Mouse (Mus musculus): ENCODE measurements at regions not wholly inside any gene's neighbourhood (a gene's known extent, or its start where the extent isn't known, plus 50 kb on each side); places are given as distances from the start of the nearest gene placed in this dataset.

DNA sequence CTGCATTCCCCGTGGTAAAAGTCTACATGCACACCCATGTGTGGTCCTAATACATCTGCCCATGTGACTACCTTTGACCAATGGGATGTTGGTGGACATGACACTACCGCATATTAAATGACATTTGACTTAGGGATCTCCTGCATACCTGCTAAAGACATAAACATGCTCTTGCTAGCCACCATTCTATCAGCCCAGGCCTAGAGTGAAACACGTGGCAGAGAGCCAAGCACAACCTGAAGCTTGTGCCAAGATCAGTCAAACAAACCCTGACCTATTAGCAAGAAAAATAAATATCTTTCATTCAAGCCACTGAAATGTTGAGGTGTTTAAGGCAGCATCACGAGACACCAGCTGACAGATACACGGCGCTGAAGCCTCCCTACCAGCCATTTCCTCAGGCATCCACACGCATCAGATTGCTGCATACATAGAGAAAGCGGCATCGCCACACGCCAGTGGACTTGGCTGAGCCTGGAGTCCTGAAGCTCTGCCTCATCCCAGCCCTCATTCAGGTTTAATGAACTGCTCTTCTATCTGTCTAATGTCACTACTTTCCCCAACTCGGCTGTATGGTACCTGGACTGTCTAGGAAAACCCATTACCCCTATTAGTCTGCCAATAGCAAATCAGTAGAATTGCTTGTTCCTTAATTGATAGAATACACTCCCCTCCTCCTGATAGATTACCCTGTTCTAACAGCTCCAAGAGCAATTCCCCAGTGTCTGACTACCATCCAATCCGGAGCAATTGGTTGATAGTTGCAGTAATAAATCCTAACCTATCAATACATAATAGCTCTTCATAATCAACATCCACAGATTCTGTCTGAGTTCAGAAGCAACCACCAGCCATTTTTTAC is 242.8 kb upstream of the Rsrc1 start:
- no peak for DNase-seq (ENCODE audit: low spot score in 2 of 2)

DNA sequence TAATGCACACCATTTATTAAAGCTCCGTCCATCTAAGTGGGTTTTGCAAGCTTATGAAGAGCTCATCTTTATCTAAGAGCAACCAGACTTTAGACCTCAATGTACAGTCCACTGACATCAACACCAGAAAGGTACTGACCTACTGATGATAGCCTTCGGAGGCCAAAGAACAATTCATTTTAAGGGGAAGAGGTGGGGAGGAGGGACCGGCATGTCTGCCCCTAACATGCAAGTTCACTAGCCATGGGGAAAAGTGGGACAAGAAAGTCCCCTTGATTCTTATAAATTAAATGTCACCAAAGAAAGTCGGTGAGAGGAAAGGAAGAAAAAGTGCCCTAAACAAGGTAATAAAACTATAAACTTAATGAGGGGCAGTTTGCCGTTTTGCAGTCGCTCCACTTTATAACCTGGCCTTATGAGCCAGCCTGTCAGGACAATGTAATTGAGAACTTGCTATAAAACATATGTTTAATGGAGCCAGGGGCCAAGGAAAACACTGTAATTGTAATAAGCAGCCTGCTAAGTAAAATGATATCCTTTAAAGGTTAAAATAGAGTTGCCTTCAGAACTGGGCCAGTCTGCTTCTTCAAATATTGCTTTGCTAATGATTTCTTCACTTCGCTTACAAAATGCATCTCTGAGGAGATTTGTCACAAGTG is 241.7 kb upstream of the Rsrc1 start:
- DNase-seq (ENCODE audit: low spot score in 2 of 2), result no peak

DNA sequence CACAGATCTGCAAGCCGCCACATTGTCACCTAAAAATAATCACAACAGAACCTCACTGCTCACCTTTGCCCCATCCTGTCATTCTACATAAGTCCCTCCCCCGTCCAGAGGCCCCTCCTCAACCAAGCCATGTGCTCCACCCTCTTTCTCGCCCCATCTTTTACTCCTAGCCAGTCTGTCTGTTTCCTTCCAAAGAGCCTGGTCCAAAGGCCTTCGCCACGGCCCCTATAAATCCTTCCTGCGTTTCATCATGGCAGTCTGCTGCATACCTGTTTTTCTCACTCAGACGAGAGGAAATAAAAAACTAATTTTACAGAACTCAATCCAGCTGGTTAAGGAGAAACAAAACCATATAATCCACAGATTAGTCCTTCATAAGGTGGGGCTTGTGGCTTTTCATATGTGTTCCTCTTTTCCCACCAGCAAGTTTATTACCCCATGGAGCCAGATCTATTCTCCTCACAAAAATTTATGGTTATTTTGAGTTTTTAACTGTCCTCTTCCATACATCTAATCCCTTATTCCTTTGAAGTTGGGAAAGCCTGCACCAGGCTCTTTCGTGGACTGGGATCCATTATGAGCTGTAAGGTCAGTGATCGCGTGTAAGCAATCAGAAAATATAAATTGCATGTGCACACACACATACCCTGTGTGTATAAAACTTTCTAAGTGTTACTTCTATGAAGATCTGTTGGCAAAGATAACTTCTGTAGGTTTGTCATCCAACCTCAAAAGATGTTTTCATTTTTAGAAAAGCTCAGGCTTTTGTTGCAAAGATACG is 236.9 kb upstream of the Rsrc1 start:
- no peak for DNase-seq (ENCODE audit: low spot score in 2 of 2)

DNA sequence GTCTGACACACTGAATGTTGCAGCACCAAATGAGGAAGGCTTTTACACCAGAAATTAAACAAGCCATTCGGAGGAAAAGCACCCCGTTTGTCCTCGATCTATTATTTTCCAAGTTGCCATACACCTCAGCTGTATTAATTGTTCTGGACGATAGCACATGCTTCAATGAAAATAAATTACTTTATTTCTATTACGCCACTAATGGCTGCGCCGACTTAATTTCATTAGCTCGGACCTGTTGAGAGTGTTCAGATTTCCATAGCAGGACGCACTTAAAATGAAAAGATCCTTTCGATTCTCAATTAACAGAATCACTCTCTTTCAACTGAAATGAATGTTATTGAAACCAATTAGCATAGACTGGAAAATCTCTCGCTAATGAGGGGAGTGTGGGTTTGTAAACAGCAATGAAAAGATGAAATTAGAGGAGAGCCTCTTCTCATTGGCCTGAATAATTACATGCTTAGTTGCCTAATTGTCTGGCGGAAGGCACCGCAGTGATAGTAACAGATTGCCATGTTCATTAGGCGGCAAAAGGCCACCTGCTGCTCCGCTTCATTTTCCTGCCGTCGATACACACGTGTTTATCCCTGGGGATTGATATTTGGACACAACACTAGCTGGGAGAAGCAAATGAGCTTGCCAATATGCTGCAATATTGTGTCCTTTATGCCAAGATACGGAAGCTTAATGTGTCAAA is 234.7 kb upstream of the Rsrc1 start:
- peak in 1 of 2 experiments; percentile 41 for DNase-seq (ENCODE audit: low spot score in 2 of 2)

DNA sequence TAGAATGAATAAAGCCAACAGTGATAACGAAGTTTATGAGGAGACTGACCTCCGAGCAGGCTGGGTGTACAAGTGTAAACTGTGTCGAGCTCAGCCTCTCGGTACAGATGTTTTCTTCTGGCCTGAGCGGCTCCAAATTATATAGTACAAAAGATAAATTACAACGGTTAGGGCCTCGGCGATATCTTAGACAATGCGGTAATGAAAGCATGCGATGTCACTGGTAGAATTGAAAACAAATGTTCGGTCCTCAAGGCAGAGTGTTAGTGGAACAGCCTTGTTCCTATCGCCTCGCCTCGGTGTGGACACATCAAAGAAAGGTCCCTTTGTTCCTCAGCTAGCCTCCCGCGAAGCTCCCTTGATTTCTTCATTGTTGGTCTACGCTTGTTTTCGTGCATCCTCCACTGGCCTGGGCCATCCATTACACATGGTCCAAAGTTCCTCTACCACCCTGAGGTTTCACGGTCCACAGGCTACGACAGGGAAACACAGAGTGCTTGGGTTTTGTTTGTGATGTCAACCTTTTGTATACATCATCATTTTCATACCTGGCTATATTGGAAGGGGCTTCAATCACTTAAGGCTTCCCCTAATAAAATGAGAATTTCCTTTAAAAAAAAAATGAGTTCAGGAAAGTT is 234.0 kb upstream of the Rsrc1 start:
- DNase-seq (ENCODE audit: low spot score in 2 of 2), result no peak

DNA sequence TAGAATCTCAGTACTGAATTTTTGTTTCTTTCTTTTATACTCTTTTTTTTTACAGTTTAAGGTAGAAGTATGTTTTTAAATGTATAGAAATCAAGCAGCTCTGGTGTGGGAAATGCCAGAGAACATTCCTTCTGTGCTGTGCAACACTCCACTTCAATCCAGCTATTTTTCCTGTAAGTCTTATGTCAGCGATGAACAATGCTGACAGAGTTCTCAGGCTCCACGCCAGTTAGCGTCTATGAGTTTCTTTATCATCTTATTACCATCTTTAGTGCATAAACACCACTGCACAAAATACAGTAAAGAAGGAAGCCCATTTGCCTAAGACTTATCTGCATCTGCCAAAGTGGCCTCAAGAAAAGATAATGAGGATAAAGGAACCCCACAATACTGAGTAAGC is 223.0 kb upstream of the Rsrc1 start:
- DNase-seq (ENCODE audit: low spot score in 2 of 2), result no peak

DNA sequence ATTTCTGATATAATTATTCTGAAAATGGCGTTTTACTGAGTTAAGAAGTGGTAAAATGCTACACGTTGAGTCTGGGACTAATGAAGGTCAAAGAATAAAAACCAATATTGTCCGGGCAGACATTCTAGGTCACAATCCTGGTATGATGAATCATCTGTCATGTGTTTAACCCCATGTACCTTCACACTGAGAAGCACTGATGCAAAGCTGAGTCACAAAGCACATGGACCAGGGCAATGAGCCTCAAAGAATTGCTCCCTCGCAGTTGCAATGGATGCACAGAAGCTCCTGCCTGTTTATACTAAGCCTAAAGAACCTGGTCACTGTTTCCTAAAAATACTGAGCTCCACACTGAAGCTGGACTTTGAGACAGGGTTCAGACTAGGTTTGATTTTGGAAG is 221.3 kb upstream of the Rsrc1 start:
- no peak for DNase-seq (ENCODE audit: low spot score in 2 of 2)

DNA sequence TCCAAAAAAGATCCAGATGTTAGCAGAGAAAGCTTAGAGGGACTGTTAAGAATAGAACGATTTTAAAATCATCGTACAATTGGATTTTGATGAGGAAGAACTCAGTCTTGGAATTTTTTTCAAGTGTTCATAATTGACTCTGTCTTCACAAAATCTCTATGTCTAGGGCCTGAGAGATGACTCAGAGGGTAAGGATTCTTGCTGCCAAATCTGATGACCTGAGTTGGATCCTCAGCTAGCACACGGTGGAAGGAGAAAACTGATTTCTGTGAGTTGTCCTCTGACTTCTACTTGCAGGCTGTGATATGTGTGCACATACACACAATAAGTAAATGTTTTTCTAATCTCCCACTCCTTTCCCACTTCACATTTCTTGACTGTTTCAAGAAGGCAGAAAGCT is 218.7 kb upstream of the Rsrc1 start:
- DNase-seq (ENCODE audit: low spot score in 2 of 2), result no peak

DNA sequence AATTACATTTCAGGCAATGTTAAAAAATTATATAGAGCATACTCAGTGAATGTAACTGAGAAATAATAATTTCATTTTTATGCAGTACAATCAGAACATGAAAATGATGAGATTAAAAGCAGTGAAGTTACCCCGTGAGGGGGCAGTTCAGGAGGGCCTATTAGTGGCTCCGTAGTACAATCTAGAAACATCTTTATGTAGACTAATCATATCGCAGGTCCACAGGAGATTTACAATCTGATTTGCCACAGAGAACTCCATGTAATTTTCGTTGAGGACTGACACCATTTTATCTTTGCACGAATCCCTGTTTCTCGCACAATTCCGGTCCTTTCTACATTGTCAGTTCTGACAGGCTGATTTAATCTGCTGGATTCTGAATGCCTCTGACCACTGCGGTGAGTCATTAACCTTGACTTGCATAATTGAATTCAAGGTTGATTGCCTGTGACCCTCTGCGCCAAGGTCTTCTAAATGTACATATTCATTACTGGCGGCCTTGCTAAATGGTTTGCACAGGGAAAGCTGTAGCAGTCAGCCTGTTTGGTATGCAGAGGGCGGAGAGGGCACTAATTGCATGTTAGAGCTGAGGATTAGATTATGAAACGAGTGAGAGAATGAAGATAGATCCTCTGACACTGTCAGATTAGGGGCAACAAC is 183.7 kb upstream of the Rsrc1 start:
- DNase-seq (ENCODE audit: low spot score in 2 of 2), result no peak

DNA sequence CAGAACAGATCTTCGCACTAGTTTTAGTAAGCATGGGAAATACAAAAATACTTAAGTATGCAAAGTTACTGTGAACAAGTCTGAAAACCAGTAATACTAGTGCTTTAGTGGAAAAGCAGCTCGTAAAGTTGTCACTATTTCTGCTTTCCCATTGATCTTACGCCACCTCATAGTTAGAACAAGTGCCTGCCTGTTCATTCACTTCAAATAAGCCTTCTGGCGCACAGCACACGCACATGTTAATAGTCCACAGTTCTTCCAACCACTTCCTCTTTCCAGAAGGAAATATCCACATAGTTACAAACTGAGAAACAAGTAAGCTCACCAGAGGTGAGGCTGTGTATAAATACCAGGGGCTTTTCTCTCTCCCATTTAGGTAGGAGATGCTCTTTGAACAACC is 182.9 kb upstream of the Rsrc1 start:
- DNase-seq (ENCODE audit: low spot score in 2 of 2), result no peak

DNA sequence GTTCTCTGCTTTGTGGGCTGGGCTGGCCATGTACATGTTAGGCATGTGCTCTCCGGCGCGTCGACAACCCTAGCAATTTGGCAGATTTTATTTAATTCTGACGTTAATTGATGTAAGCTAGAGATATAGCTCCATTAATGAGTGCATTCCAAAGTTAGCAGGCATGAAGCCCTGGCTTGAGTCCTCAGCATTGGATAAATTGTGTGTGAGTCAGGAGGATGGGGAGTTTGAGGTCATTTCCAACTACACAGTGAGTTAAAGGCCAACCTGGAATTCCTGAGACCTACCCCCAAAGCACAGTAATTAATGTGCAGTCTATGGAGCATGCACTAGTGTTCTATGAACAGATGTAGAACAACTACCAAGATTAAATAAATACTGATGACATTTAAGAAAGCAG is 178.7 kb upstream of the Rsrc1 start:
- DNase-seq (ENCODE audit: low spot score in 2 of 2), result no peak

DNA sequence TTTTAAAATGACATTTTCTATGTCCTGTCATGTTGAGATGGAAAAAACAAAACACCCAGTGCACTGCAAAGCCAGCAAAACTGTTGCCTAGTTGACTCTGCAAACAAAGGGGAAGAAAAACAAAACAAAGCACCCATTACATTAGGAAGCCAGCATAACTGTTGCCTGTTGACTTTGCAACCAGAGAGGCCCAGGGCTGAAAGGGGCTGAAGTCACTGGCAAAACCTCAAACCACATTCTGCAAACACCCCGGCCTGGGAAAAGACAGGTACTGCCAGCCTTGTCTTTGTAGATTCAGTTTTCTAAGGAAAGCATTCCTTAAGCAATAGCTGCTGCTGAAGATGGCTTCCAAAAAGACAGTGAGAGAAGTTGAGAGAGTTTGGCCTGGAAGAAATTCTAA is 175.0 kb upstream of the Rsrc1 start:
- DNase-seq (ENCODE audit: low spot score in 2 of 2), result no peak

DNA sequence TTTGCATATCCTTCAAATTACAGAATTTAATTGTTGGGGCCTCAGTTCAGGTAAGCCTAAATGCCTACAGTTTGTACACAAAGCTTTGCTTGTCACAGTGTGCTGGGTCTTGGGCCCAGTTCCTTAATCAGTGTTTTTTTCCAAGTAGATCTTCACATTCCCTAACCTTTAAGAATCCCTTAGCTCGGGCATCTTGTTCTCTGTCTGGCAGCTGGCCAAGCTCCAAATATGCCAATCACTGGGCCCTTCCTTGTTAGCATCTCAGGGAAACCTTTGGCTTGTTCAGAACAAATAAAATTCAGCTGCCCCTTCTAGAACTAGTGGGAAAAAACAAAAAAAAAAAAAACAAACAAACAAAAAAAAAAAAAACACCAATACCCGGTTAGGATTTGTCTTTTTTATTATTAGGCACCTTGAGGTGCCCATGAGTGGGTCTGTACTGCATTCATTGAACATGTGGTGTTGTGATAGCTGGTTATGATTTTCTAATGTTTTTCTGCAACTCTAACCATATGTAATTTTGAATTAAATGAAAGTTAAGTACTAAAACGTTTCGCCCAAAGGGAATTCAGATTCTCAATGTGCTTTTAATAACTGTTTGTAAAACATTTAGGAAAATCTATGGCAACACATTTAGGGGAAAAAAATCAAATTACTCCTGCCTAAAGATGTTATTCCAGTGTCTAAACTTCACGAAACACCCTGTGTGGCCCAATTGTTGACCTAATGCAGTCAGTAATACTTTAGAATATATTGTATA is 168.3 kb upstream of the Rsrc1 start:
- no peak for DNase-seq (ENCODE audit: low spot score in 2 of 2)

DNA sequence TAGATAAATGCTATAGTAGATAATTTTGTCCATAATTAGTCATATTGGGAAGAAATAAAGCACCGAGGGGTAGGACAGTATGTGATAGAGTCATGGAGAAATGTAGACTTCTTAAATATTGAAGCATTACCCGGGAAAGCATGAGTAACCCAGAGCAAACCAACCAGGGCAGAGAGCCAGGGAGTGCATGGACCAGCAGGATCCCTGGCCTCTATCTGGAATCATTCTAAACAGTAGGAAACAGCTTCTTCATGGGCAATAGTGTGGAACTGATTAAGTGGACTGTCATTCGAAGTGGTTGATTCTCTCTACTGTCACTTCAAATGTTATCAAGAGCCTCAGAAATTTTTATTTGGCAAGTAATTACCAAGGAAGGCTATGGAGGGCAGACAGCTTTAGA is 155.4 kb upstream of the Rsrc1 start:
- no peak for DNase-seq (ENCODE audit: low spot score in 2 of 2)

Data from layer of hippocampus, adult 8-10 months (tissue).